41 mouse cellular contexts compared by ENCODE assay signal in genomic region chr19:26869591-26869990, GRCm38 (mm10). TPM values are rescaled to one million over a fixed set of nuclear protein-coding genes. Genes with fewer than 3 reads are reported as not detected.
DNase-seq lines count a peak whose midpoint lies in the region; ATAC-seq and TF ChIP-seq lines count a peak whose summit lies in the region.
"Had no signal": no experiment of that assay in that cellular context is flagged by ENCODE, and none has a peak within 500 bp of the region (broad histone marks: within the 10 kb centered on the region; RNA-seq: fewer than 3 reads in every experiment).

No protein-coding gene starts in this region.

- WGBS in forebrain, embryonic 10.5 days: 53% methylated on average over 3 of the region's 3 CpGs
- 38% methylated on average over 3 of the region's 3 CpGs for WGBS in forebrain, embryonic 16.5 days
- 50% methylated on average over 3 of the region's 3 CpGs for WGBS in hindbrain, embryonic 10.5 days
- 39% methylated on average over 3 of the region's 3 CpGs for WGBS in hindbrain, embryonic 13.5 days
- WGBS in midbrain, embryonic 10.5 days: 60% methylated on average over 3 of the region's 3 CpGs
- WGBS in midbrain, postnatal 0 days: 61% methylated on average over 3 of the region's 3 CpGs

- H3K9ac ChIP-seq in forebrain, embryonic 16.5 days (replicated peaks; ENCODE audit: low read depth, low read length): no peak overlapping the region
- no peak overlapping the region for H3K9ac ChIP-seq in hindbrain, embryonic 13.5 days
- H3K9ac ChIP-seq in midbrain, postnatal 0 days (replicated peaks; ENCODE audit: low read length, poor library complexity, severe bottlenecking): no peak overlapping the region
- H3K9ac ChIP-seq: intestine, embryonic 15.5 days; liver, embryonic 14.5 days; lung, embryonic 14.5 days had no signal

- peak overlapping the region; percentile 75 for H3K27ac ChIP-seq in forebrain, embryonic 10.5 days
- H3K27ac ChIP-seq in forebrain, embryonic 16.5 days (ENCODE audit: low read length): no peak overlapping the region
- H3K27ac ChIP-seq in hindbrain, embryonic 10.5 days: peak overlapping the region; percentile 35
- H3K27ac ChIP-seq in hindbrain, embryonic 13.5 days: no peak overlapping the region
- H3K27ac ChIP-seq in midbrain, embryonic 10.5 days (replicated peaks): peak overlapping the region; percentile 24; the same call in 1 of the 2 replicates
- H3K27ac ChIP-seq in midbrain, postnatal 0 days (ENCODE audit: low read depth, low read length): no peak overlapping the region
- H3K27ac ChIP-seq: hindbrain, postnatal 0 days; intestine, embryonic 15.5 days; liver, embryonic 14.5 days had no signal

- H3K4me1 ChIP-seq in forebrain, embryonic 10.5 days: peaks cover 40% of the 10 kb centered on the region
- H3K4me1 ChIP-seq in forebrain, embryonic 16.5 days (replicated peaks; ENCODE audit: control insufficient read depth, insufficient read depth, low read length): peaks cover 23% of the 10 kb centered on the region
- H3K4me1 ChIP-seq in hindbrain, embryonic 10.5 days (replicated peaks): peaks cover 50% of the 10 kb centered on the region
- peaks cover 45% of the 10 kb centered on the region for H3K4me1 ChIP-seq in hindbrain, embryonic 13.5 days (replicated peaks)
- H3K4me1 ChIP-seq in midbrain, embryonic 10.5 days: peaks cover 57% of the 10 kb centered on the region
- H3K4me1 ChIP-seq in midbrain, postnatal 0 days (ENCODE audit: insufficient read depth, low read length): peaks cover 5% of the 10 kb centered on the region; the same call in 1 of the 2 replicates
- H3K4me1 ChIP-seq: intestine, embryonic 15.5 days had no signal

- H3K9me3 ChIP-seq in forebrain, embryonic 10.5 days: no peaks in the 10 kb centered on the region
- H3K9me3 ChIP-seq in forebrain, embryonic 16.5 days (ENCODE audit: control insufficient read depth, low read length): no peaks in the 10 kb centered on the region
- H3K9me3 ChIP-seq in hindbrain, embryonic 10.5 days: no peaks in the 10 kb centered on the region
- no peaks in the 10 kb centered on the region for H3K9me3 ChIP-seq in hindbrain, embryonic 13.5 days
- H3K9me3 ChIP-seq in midbrain, embryonic 10.5 days (replicated peaks): no peaks in the 10 kb centered on the region
- H3K9me3 ChIP-seq in midbrain, postnatal 0 days (ENCODE audit: low read length): no peaks in the 10 kb centered on the region
- H3K9me3 ChIP-seq: intestine, embryonic 15.5 days had no signal

- no peak overlapping the region for H3K4me2 ChIP-seq in forebrain, embryonic 16.5 days (ENCODE audit: low read length)
- no peak overlapping the region for H3K4me2 ChIP-seq in hindbrain, embryonic 13.5 days
- no peak overlapping the region for H3K4me2 ChIP-seq in midbrain, postnatal 0 days (ENCODE audit: low read depth, low read length, poor library complexity, severe bottlenecking)
- H3K4me2 ChIP-seq: heart, embryonic 11.5 days; intestine, embryonic 15.5 days; lung, embryonic 14.5 days had no signal

- no peak overlapping the region for H3K4me3 ChIP-seq in forebrain, embryonic 10.5 days
- H3K4me3 ChIP-seq in forebrain, embryonic 16.5 days (replicated peaks; ENCODE audit: low read length): no peak overlapping the region
- no peak overlapping the region for H3K4me3 ChIP-seq in hindbrain, embryonic 10.5 days
- H3K4me3 ChIP-seq in hindbrain, embryonic 13.5 days: no peak overlapping the region
- H3K4me3 ChIP-seq in midbrain, embryonic 10.5 days: no peak overlapping the region
- no peak overlapping the region for H3K4me3 ChIP-seq in midbrain, postnatal 0 days (ENCODE audit: low read depth, low read length)
- H3K4me3 ChIP-seq: erythroblast, embryonic 14.5 days; intestine, embryonic 15.5 days had no signal

- no peak for DNase-seq in forebrain, embryonic 10.5 days (ENCODE audit: extremely low spot score, low spot score)
- no peak for DNase-seq in hindbrain, embryonic 10.5 days (ENCODE audit: low spot score)
- DNase-seq in midbrain, embryonic 10.5 days (ENCODE audit: low spot score): no peak
- DNase-seq in midbrain, postnatal 0 days (ENCODE audit: low spot score): no peak
- peak; percentile 32 for DNase-seq in mesoderm, embryonic 11.5 days (ENCODE audit: low read depth, low spot score)
- DNase-seq in thymus, postnatal 36 days: no peak
- DNase-seq: adrenal gland, adult 2 months; adrenal gland, postnatal 36 days; cerebellum, adult 18-20 months; gastrocnemius, postnatal 14 days; heart, postnatal 4 days; kidney, adult 2 months; kidney, postnatal 10 days; layer of hippocampus, postnatal 36 days; liver; lung, postnatal 4 days; right cerebral cortex, postnatal 14 days had no signal

- no peak for ATAC-seq in forebrain, embryonic 16.5 days
- no peak for ATAC-seq in hindbrain, embryonic 13.5 days (ENCODE audit: low FRiP score)
- no peak for ATAC-seq in midbrain, postnatal 0 days (ENCODE audit: low FRiP score)
- ATAC-seq: activated CD4-positive, CD25-positive, alpha-beta regulatory T cell, adult 4 months; hindbrain, postnatal 0 days; intestine, embryonic 15.5 days had no signal

- H3K27me3 ChIP-seq in forebrain, embryonic 10.5 days (ENCODE audit: poor library complexity, severe bottlenecking): no peaks in the 10 kb centered on the region
- H3K27me3 ChIP-seq in forebrain, embryonic 16.5 days (replicated peaks; ENCODE audit: control insufficient read depth, insufficient read depth, low read length): no peaks in the 10 kb centered on the region
- no peaks in the 10 kb centered on the region for H3K27me3 ChIP-seq in hindbrain, embryonic 10.5 days (ENCODE audit: insufficient read depth, poor library complexity, severe bottlenecking)
- H3K27me3 ChIP-seq in hindbrain, embryonic 13.5 days: no peaks in the 10 kb centered on the region
- H3K27me3 ChIP-seq in midbrain, embryonic 10.5 days (ENCODE audit: low read depth, poor library complexity, severe bottlenecking): peaks cover 4% of the 10 kb centered on the region; the same call in 1 of the 2 replicates
- H3K27me3 ChIP-seq in midbrain, postnatal 0 days (ENCODE audit: insufficient read depth, low read length): no peaks in the 10 kb centered on the region
- H3K27me3 ChIP-seq: CH12.LX; intestine, embryonic 15.5 days had no signal

- H3K36me3 ChIP-seq in forebrain, embryonic 10.5 days (replicated peaks): no peaks in the 10 kb centered on the region
- no peaks in the 10 kb centered on the region for H3K36me3 ChIP-seq in forebrain, embryonic 16.5 days (ENCODE audit: control insufficient read depth, insufficient read depth)
- H3K36me3 ChIP-seq in hindbrain, embryonic 10.5 days: no peaks in the 10 kb centered on the region
- H3K36me3 ChIP-seq in hindbrain, embryonic 13.5 days: no peaks in the 10 kb centered on the region
- no peaks in the 10 kb centered on the region for H3K36me3 ChIP-seq in midbrain, embryonic 10.5 days
- H3K36me3 ChIP-seq in midbrain, postnatal 0 days (ENCODE audit: insufficient read depth, low read length): no peaks in the 10 kb centered on the region
- H3K36me3 ChIP-seq: intestine, embryonic 15.5 days had no signal

- no peak for TF ChIP-seq CTCF in midbrain, postnatal 0 days (IDR thresholded peaks at IDR 0.05)

RNA-seq across cellular contexts. Expression of gene Gm815, which starts 16.1 kb away (rescaled TPM):
- polyA plus RNA-seq in forebrain, embryonic 10.5 days (2016; fragmentation: Nextera tagmentation; extraction: Ambion mirVana): not detected in 2 replicates
- not detected in 2 replicates for polyA plus RNA-seq in forebrain, embryonic 16.5 days (2015; fragmentation: Nextera tagmentation; extraction: Ambion mirVana)
- not detected in 2 replicates for polyA plus RNA-seq in hindbrain, embryonic 10.5 days (2016; fragmentation: Nextera tagmentation; extraction: Ambion mirVana)
- polyA plus RNA-seq in hindbrain, embryonic 13.5 days (2015; fragmentation: Nextera tagmentation; extraction: Ambion mirVana): not detected in 2 replicates
- polyA plus RNA-seq in midbrain, embryonic 10.5 days (2016; fragmentation: Nextera tagmentation; extraction: Ambion mirVana): not detected in 2 replicates
- total RNA-seq in midbrain, postnatal 0 days (2014; rRNA removed): not detected in 2 replicates
- polyA plus RNA-seq in midbrain, postnatal 0 days (2015; fragmentation: Nextera tagmentation; extraction: Ambion mirVana): not detected in 2 replicates
- total RNA-seq: adrenal gland, adult 2 months; adrenal gland, postnatal 36 days; CH12.LX; common myeloid progenitor, adult 5-6 weeks; ES-E14; gastrocnemius, postnatal 14 days; granulocyte monocyte progenitor cell, adult 5-6 weeks; heart, postnatal 4 days; hindbrain, postnatal 0 days; layer of hippocampus, postnatal 36 days; megakaryocyte-erythroid progenitor cell, adult 5-6 weeks had no signal
- polyA plus RNA-seq: activated CD4-positive, CD25-positive, alpha-beta regulatory T cell, adult 4 months; adrenal gland, adult 2 months; brain, embryonic 14.5 days; C2C12; embryonic facial prominence, embryonic 14.5 days; erythroblast, embryonic 14.5 days; heart, embryonic 11.5 days; heart, postnatal 0 days; hindbrain, postnatal 0 days; intestine, embryonic 15.5 days; kidney, adult 2 months; large intestine, adult 2 months; limb, embryonic 11.5 days; liver, embryonic 14.5 days; small intestine, adult 2 months; stomach, embryonic 14.5 days; testis, adult 2 months; thymus, postnatal 0 days had no signal

Comparison
In these comparisons a context has a peak if more than half of its experiments do, and no peak if none do; other contexts are left out.
1. H3K27ac ChIP-seq: peak in forebrain, embryonic 10.5 days (single experiment), hindbrain, embryonic 10.5 days (single experiment) and midbrain, embryonic 10.5 days (single experiment); none in forebrain, embryonic 16.5 days (single experiment), hindbrain, embryonic 13.5 days (single experiment) and midbrain, postnatal 0 days (single experiment).